Mouse (Mus musculus) heart, postnatal 14 days (tissue): ENCODE data around the gene Zdhhc17. TPM values are rescaled to one million over a fixed set of nuclear protein-coding genes. Genes with fewer than 3 reads are reported as not detected.

Source experiments
- DNase-seq, 2 experiments: peaks; one replicate each; pipeline ENCODE4 v3.0.0; 2021 to 2022
- intact Hi-C: fragments of 180-260 bp; cut with DNase I; formaldehyde crosslinking; loops from one replicate; pipeline ENCODE4 v1.15.1; 2025
- total RNA-seq, 2 experiments: library from RNA; stranded (reverse); gene quantifications; 2 replicates each; pipeline ENCODE4 v1.2.3; 2021

Gene Zdhhc17
- total RNA-seq, 2 experiments from 2014 or later, result 23.7 to 25.8 TPM

DNA sequence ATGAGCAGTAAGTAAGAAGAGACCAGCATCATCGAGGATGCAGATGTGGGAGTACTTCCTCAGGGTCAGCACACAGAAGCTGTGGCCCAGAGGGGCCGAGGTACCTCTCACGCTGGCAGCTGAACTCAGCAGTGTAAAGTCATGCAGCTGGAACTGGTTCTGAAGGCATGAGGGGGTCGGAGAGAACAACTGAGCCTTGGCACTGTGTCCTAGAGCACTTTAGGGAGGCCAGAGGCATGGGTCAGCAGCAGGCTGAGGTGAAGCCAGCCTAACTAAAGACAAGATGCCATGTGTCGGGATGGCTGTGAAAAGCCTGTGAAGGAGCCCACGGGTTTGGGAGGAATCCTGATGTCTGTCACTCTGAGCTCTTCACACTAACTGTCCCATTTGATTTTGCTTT lies 38.5 kb downstream of the Zdhhc17 start:
- intact Hi-C loops, result no loop called here
- DNase-seq, result no peak

DNA sequence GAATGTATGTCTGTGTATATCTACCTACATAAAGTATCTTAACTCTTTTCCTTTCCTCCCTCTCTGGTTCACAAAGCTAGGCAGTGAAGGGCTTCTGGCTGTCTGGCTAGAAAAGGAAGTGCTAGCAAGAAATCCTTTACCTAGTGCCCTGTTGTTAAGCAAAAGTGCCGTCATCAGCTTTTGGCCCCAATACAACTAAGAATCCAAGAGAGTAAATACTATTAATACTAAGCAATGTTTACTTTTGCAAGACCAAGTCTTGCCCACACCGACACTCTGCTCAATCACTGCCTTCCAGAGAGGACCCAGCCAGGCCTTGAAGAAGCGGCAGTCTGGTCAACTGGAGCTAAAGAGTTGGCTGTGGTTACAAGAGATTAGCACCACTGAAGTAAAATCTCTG lies 38.9 kb downstream of the Zdhhc17 start:
- intact Hi-C loops, result no loop called here

DNA sequence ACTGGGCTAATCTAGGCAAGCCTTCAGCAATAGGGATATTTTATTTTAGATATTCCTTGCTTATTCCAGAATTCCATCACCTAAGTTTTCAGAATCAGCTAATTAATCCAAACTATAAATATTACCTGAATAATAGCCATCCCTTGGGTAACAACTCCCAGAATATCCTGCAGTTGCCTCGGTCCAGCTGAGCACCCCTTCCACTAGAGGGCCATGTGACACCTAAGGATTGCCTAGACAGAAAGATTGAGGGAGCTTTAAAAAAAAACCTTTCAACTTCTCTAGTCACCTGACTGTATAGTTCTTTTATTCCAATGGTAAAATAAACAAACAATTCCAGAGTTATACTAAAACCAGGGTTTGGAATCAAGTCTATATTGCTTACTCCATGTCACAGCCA lies 47.8 kb downstream of the Zdhhc17 start:
- no peak for DNase-seq
- intact Hi-C loops, result no loop called here

More for the DNA sequence above, 38.9 kb downstream of the Zdhhc17 start:
- DNase-seq, result no peak

DNA sequence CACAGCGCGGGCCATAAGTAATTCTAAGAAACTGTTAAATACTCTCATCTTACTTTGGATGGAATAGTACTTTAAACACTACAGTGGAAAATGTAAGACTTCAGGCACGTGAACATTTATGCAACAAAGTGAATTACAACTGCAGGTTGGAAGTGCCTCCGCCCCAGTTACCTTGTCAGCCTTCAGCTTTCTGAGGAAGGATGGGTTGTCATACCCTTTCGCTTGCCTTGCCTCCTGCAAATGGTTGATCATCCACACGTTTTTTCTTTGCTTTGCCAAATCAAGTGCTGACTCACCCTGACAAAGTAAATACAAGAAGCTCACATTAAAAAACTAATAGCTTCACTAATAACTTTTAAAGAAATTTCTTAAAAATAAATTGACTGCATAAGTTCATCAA lies 49.1 kb downstream of the Zdhhc17 start:
- intact Hi-C loops, result no loop called here
- no peak for DNase-seq

DNA sequence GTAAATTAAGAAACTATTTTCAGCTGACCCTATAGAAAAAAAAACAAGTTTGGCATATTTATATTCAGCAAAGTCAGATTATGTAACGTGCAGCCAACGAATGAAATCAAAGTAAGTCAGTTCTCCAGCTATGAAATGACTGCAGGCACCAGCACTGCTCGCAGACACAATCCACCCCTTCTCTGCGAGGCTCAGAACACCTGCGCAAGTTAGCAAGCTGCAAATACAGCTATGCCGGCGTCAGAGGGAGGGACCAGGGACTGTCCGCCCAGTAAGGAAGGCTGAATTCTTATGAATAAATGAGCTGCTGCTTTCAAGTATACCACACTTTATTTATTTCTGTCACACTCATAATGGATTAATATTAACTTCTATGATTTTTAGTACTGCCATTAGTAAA lies 50.2 kb downstream of the Zdhhc17 start:
- intact Hi-C loops, result no loop called here

DNA sequence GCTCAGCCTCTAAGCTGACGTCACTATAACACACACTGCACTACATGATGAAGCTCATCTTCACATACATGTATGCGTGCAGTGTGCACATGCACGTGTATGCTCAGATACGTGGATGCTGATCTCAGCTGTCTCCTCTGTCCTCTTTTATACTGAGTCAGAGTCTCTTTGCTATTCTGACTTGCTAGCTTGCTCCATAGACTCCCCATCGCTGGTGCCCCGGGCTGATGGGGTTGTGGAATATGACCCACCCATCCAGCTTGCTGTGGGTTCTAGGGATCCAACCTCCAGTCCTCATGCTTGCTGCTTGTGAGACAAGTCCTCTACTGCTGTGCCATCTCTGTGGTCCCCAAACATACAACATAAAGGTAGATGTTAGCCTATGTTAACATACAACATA lies 51.1 kb downstream of the Zdhhc17 start:
- intact Hi-C loops, result no loop called here
- no peak for DNase-seq

More for the DNA sequence above, 50.2 kb downstream of the Zdhhc17 start:
- no peak for DNase-seq

DNA sequence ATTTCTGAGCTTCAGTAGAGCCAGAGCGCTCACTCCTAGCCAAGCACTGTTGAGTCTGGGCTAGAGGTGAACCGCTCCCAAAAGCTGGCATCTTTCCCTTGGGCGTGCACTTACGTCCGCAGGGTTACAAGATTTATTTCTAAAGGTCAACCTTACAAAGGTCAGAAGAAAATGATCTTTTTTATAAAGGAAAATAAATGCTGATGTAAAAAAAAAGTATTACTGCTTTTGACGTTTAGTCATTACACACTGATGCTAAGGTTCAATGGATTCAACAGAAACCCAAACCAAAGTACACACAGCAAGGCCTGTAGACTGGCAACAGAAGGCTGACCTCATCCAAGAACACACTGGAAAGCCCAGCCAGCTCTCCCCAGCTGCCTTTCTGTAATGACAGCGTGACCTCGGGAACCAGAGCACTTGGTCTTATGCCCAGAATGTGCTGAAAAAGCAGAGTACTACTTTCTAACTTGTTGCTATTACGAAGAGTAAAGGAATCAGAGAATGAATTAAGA lies 56.9 kb downstream of the Zdhhc17 start:
- intact Hi-C loops, result loop anchor here (2.0 kb wide), 1 partner anchor 32 kb away; no protein-coding TSS in a partner anchor
- peak; percentile 70 to 83 for DNase-seq

DNA sequence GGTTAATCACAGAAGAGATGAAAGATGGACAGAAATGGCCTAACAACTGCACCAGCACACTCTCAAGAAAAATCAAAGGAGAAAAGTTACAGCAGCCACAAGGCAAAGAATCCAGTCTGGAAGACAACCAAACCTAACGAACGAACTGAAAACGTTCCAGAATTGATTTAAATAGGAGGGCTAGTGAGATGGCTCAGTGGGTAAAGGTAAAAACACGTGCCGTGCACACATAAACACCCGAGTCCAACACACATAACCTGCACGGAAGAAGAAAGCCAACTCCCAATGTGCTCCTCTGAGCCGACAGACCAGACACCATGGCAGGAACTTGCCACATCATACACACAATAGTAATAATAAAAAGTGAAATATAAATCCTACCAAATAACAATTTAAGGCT lies 57.7 kb downstream of the Zdhhc17 start:
- no peak for DNase-seq
- intact Hi-C loops, result loop anchor here (2.0 kb wide), 1 partner anchor 31 kb away; no protein-coding TSS in a partner anchor

DNA sequence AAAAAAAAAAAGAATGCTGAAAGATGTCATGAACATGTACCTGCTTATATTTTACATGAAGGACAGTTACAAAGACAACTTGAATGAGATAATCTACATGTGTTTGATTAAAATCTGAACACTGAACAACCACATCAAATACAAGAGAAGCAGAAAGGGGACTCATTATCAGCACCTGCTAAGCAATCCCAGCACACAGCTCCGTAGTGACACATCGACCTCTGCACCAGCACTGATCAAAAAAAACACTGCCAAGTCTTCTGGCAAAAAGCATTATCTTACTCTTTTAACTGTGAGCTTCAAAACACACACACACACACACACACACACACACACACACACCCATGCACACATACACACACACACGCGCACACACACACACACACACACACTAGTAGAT lies 58.2 kb downstream of the Zdhhc17 start:
- intact Hi-C loops, result loop anchor here (2.0 kb wide), 1 partner anchor 31 kb away; no protein-coding TSS in a partner anchor
- no peak for DNase-seq

DNA sequence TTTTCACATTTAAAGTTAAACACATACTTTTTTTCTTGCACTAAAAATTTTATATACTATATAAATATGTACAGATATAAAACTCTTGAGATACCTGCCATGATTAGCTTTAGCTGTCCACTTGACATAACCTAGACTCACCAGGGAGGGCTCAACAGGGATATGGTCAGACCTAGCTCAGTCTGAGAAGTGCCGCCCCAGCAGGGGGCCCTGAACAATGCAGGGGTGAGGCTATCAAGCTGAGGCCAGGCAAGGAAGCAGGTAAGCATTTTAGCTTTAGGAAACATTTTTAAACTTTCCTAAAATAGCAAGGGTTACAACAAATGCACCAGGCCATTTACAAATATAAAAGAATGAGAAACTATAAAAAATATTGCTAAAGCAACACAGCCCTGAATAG lies 58.8 kb downstream of the Zdhhc17 start:
- intact Hi-C loops, result no loop called here
- DNase-seq, result no peak

DNA sequence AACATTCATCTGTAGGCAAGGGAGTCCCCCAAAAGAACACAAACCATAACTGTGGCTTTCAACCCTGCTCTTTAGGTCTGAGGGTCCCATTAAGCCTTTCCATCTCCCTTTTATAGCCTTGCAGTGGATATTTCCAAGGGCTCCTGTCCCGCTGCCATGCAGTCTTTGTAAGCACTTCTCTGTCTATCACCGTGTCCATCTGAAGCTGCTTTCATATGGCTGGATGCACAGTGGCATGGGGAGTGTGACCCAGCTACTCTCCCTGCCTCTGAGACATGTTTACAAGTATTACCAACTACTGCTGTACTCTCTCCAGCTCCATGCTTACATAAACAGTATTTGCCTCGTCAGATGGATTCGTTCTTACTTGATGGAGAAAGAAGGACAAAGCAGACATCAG lies 62.4 kb downstream of the Zdhhc17 start:
- DNase-seq, result no peak
- intact Hi-C loops, result no loop called here

DNA sequence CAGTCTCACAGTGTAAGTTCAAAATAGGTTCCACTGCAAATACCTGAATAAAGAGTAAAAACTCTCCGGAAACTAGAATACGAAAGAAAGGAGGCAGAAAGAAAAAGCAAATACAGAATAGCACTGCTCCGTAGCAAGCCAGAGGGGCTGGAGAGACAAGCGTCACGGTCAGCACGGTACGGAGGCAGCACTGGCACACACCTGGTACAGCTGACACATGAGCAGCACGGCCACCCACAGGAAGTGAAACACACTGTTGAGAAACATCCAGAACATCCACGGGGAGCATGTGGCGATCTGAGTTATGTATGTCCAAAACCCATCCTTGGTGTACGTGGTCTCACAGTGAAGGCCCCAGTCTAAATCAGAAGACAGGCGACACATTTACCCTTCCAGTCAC lies 64.0 kb downstream of the Zdhhc17 start:
- intact Hi-C loops, result no loop called here
- DNase-seq, result no peak

DNA sequence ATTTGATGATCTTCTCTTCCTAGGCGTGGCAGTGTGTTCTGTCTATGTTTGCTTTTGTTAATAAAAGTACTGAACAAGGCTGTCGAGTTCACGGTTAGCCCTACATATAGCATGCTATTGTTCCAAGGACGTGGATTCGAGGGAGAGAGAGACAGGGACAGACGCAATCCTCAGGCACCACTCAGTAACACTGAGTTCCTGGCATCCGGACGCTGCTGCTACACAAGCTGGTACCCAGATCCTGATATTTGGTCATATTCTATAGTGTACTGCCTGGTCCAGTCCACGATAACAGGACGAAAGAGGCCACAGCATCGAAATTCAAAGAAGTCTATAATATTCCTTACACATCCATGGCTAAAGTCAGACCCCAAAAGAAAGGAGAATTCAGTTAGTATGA lies 65.8 kb downstream of the Zdhhc17 start:
- no peak for DNase-seq
- intact Hi-C loops, result no loop called here

DNA sequence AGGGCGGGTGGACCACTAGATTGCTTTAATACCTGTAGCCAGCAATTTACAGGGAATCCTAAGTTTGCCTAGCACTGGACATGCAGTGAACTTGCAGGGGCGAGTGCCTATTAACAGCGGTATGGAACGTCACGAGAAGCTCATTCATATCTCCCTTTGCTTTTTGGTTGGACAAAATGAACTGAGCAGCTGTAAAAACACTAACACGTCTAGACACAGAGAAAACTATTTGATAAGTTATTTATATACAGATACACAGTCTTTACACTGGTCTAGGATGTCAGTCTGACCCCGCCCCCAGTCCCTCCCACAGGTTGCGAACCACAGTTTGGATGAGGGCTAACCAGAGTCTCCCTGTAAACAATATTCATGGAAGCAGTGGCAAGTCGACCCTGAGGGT lies 67.1 kb downstream of the Zdhhc17 start:
- intact Hi-C loops, result no loop called here
- no peak for DNase-seq

DNA sequence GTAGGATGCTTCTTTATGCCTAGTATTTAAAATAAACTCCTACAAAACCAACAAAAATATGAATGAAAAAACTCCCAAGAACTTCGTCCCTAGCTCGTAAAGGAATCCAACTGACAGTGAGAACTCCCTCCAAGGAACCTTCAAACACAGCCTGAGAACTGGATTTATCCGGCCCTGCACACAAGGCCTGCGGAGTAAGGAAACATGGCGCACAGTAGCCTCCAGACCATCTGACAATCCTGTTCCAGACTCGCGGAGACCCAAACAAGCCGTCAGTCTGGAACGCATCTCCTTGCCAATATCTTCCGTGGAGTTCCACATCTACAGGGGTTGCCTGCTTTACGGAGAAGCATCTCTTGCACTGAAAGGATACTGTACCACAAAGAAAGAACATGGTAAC lies 68.0 kb downstream of the Zdhhc17 start:
- intact Hi-C loops, result no loop called here
- DNase-seq, result no peak

DNA sequence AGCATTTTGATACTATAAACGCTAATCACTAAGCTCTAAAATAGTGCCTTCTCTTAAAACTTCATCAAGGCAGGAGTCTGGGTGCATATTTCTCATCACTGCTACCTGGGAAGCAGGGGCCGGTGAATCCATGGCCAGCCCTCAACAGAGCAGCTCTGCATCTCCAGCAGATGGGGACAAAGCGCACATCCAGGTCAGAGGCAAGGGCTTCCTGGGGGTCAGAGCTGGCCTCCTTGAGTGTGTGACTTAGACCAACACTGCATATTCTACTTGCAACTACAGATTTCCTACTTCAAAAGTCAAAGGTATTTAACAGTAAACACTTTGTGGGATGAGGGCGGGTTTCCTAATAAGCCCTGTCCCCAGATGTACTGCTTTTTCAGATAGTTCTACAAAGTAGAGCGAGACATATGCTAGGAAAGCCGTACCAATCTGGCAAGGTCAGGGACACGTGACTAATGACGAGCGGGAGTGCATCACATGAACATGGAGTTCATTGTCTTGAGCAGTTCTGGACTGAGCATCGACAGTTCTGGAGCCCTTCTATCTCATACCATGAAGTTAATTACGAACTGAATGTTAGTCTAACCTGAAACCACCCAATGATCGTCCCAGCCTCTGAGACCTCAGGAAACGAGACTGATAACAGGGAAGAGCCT lies 69.1 kb downstream of the Zdhhc17 start:
- no peak for DNase-seq
- intact Hi-C loops, result no loop called here

DNA sequence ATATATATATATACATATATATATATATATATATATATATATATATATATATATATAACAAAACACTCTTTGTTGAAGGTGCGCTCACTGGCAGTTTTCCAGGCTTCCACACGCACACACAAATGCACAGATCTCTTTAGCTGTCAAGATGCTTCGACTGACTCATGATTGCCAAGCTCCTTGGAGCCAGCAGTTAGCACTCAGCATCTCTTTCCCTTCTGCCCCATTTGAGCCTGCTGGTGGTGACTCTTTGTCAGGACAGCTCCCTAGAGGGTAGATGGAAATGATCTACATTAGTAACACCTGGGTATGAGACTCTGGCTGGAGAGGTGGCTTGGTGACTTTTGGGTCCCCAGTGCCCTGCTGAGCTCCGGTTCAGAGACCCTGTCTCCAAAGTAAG lies 70.2 kb downstream of the Zdhhc17 start:
- intact Hi-C loops, result no loop called here
- no peak for DNase-seq

DNA sequence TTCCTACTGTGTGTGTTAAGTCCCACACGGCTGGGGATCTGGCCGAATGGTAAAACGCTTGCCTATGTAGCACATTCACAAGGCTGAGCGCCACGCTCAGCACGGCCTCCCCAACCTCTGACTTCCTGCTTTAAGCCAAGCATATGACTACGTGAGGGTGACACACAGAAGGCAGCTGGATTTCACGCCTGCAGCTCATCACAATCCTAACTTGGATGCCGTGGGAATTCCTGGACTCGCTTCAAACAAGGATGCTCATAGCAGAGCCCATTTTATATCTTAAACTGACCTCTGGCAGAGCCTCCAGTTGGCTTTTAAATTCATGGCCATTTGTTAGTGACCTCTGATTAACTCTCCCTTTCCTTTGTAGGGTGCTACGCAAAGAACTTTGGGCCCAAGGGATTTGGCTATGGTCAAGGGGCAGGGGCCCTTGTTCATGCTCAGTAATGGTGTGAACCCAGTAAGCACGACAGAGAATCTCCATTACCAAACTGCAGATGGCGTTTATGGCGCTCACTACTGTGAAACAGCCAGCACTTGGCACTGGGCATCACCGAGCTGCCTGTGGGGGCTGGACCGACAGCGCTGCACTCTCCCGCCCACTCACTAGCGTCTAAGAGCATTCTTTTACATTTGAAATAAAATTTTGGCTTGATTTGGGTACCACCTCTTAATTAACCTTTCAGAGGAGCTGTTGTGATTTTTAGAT lies 70.9 kb downstream of the Zdhhc17 start:
- no peak for DNase-seq
- intact Hi-C loops, result no loop called here

DNA sequence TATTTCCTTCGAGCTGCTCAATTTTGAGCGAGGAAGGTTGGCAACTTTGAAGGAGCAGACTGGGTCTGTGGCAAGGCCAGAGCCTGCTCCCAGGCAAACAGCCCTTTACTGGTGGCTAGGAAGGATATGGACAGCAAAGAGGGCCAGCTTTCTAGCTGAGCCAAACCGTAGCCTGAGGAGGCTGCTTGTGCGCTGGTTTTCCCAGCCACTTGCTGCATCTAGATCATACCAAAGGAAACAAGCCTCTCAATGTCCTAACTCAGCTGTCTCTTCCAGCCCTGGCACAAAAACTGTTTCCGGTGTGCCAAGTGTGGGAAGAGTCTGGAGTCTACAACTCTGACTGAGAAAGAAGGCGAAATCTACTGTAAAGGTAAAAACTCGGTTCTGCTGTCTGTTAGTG lies 71.6 kb downstream of the Zdhhc17 start:
- intact Hi-C loops, result no loop called here
- DNase-seq, result peak in 1 of 2 experiments; percentile 31

DNA sequence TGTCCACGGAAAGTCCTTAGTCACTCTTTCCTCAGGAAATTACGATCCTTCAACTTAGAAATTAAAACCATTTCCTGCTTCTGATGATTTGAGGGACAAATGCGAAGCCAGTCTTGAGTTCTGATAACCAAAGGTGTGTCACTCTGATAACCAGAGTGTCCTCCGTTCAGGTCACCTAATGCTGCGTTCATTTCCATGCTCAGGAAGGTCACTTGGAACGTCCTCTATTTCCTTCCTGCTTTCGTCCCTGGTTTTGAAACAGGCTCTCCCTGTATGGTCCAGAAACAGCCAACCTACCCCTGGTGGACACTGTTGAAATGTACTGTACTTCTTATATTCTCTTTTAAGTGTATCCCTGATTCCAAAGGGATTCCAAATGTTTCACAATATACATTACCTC lies 74.3 kb downstream of the Zdhhc17 start:
- no peak for DNase-seq
- intact Hi-C loops, result no loop called here

DNA sequence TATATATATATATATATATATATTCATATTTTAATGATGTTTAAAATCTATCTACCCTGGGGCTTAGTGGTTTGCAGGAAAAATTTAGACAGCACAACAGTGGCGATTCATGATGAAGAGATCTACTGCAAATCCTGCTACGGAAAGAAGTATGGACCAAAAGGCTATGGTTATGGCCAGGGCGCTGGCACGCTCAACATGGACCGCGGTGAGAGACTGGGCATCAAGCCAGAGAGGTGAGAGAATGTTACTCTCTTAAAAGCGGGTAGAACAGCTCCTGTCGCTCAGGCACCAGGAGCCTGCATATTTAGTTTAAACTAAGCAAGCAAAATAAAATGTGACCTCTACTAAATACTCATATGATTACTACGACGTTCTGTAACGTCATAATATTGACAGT lies 74.9 kb downstream of the Zdhhc17 start:
- intact Hi-C loops, result no loop called here
- peak in 1 of 2 experiments; percentile 51 for DNase-seq

DNA sequence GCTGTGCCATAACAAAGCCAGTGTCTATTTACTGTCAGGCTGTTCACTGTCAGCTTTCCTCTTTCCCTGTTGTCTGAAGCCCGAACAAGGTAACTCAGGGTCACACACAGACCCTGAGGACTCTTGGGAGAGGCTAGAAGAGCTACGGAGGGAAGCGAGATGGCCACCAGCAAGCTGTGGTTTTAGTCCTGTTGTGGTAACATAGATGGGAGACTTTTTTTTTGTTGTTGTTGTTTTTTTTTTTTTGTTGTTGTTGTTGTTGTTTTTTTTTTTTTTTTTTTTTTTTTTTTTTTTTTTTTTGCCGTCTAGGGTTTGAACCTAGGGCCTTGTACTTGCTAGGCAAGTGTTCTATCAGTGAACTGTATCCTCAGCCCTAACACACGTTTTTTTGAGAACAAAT lies 76.4 kb downstream of the Zdhhc17 start:
- intact Hi-C loops, result no loop called here
- no peak for DNase-seq
